Mouse (Mus musculus): Measurements from ENCODE around the gene Gpr182. TPM values are rescaled to one million over a fixed set of nuclear protein-coding genes. Genes with fewer than 3 reads are reported as not detected.

The Gpr182 gene
- total and polyA plus RNA-seq, 3 experiments = 0.04 to 0.58 TPM; not detected in 1

- H3K4me3 ChIP-seq (ENCODE audit: control insufficient read depth in 1 of 2, insufficient read depth in 1 of 2, low read depth in 2 of 2, low read length in 2 of 2) = no peak overlapping the region
- peaks cover 0 to 7% of the 10 kb centered on the region in 2 experiments; a peak in 3 of 4 replicates for H3K4me1 ChIP-seq (ENCODE audit: control insufficient read depth in 1 of 2, insufficient read depth in 2 of 2, low read length in 2 of 2)
- H3K9me3 ChIP-seq (replicated peaks; ENCODE audit: insufficient read depth, low read length) = no peaks in the 10 kb centered on the region
- TF ChIP-seq MAX (IDR thresholded peaks at IDR 0.05; ENCODE audit: low read length) = no peak
- no peak for TF ChIP-seq USF2 (IDR thresholded peaks at IDR 0.05; ENCODE audit: borderline replicate concordance in 1 of 2, insufficient read depth in 1 of 2, low read depth in 1 of 2, low read length in 2 of 2)
- TF ChIP-seq MEF2A (IDR thresholded peaks at IDR 0.05; ENCODE audit: extremely low read depth, insufficient replicate concordance, low read depth, low read length, poor library complexity, severe bottlenecking) = no peak
- TF ChIP-seq ZNF384 (IDR thresholded peaks at IDR 0.05; ENCODE audit: low read depth, low read length) = no peak
- no peak for TF ChIP-seq ZC3H11A (IDR thresholded peaks at IDR 0.05; ENCODE audit: low read depth, low read length)
- TF ChIP-seq MYC (IDR thresholded peaks at IDR 0.05; ENCODE audit: low read depth, low read length) = no peak
- no peak for DNase-seq (ENCODE audit: low read depth, low spot score)
- no peaks in the 10 kb centered on the region for H3K79me2 ChIP-seq (ENCODE audit: control insufficient read depth, insufficient read depth, low read length, poor library complexity)
- no peaks in the 10 kb centered on the region for H3K27me3 ChIP-seq (ENCODE audit: control insufficient read depth in 1 of 2, insufficient read depth in 2 of 2, low read length in 2 of 2)
- H3K27ac ChIP-seq (ENCODE audit: control insufficient read depth, low read depth, low read length) = no peak overlapping the region
- H3K36me3 ChIP-seq (ENCODE audit: control insufficient read depth in 1 of 2, insufficient read depth in 2 of 2, low read length in 2 of 2) = no peaks in the 10 kb centered on the region
- no peak overlapping the region for H3K9ac ChIP-seq (ENCODE audit: control insufficient read depth, low read depth, low read length, poor library complexity, severe bottlenecking)
These were observed 43.8 kb downstream of the Gpr182 start for GRCm38 (mm10) chr10:127707721-127708120.

GRCm38 (mm10) chr10:127705783-127706182, 45.7 kb downstream of the Gpr182 start:
- TF ChIP-seq MYB (IDR thresholded peaks at IDR 0.05; ENCODE audit: low read depth, low read length) = no peak
- TF ChIP-seq EP300 (IDR thresholded peaks at IDR 0.05; ENCODE audit: low read depth in 1 of 2, low read length in 2 of 2) = peak in 1 of 2 experiments; percentile 61; a peak in 2 of 4 replicates
- TF ChIP-seq TCF12 (IDR thresholded peaks at IDR 0.05; ENCODE audit: low read depth, low read length) = 0 out of 2 replicates have a peak, but pooled peaks have one; percentile 24
- peak; percentile 53 for TF ChIP-seq GATA1 (IDR thresholded peaks at IDR 0.05; ENCODE audit: low read depth, low read length)
- TF ChIP-seq TAL1 (IDR thresholded peaks at IDR 0.05; ENCODE audit: low read length) = peak; percentile 91
- no peak overlapping the region for H3K9ac ChIP-seq (ENCODE audit: control insufficient read depth, low read depth, low read length, poor library complexity, severe bottlenecking)
- H3K36me3 ChIP-seq (ENCODE audit: control insufficient read depth in 1 of 2, insufficient read depth in 2 of 2, low read length in 2 of 2) = no peaks in the 10 kb centered on the region
- H3K79me2 ChIP-seq (ENCODE audit: control insufficient read depth, insufficient read depth, low read length, poor library complexity) = no peaks in the 10 kb centered on the region
- no peaks in the 10 kb centered on the region for H3K27me3 ChIP-seq (ENCODE audit: control insufficient read depth in 1 of 2, insufficient read depth in 2 of 2, low read length in 2 of 2)
- DNase-seq (ENCODE audit: low read depth, low spot score) = peak; percentile 32
- peaks cover 0 to 7% of the 10 kb centered on the region in 2 experiments; a peak in 3 of 4 replicates for H3K4me1 ChIP-seq (ENCODE audit: control insufficient read depth in 1 of 2, insufficient read depth in 2 of 2, low read length in 2 of 2)
- no peaks in the 10 kb centered on the region for H3K9me3 ChIP-seq (replicated peaks; ENCODE audit: insufficient read depth, low read length)
- no peak overlapping the region for H3K4me3 ChIP-seq (ENCODE audit: control insufficient read depth in 1 of 2, insufficient read depth in 1 of 2, low read depth in 2 of 2, low read length in 2 of 2)
- no peak overlapping the region for H3K27ac ChIP-seq (ENCODE audit: control insufficient read depth, low read depth, low read length)

GRCm38 (mm10) chr10:127704766-127705220, 46.7 kb downstream of the Gpr182 start, which contains the start of gene Myo1a:
Gene Myo1a (plus strand): TSS chr10:127705170.
- no peak within 1 kb of the TSS for H3K4me3 ChIP-seq (ENCODE audit: control insufficient read depth in 1 of 2, insufficient read depth in 1 of 2, low read depth in 2 of 2, low read length in 2 of 2)
- no peaks in the 10 kb centered on the region for H3K27me3 ChIP-seq (ENCODE audit: control insufficient read depth in 1 of 2, insufficient read depth in 2 of 2, low read length in 2 of 2)
- no peak within 1 kb of the TSS for H3K27ac ChIP-seq (ENCODE audit: control insufficient read depth, low read depth, low read length)
- H3K9me3 ChIP-seq (replicated peaks; ENCODE audit: insufficient read depth, low read length) = no peaks in the 10 kb centered on the region
- peak; percentile 33 to 57 (median 49); a peak in 5 of 6 replicates for TF ChIP-seq CTCF (IDR thresholded peaks at IDR 0.05 in 2 of 3, conservative IDR thresholded peaks at IDR 0.05 in 1 of 3; ENCODE audit: control insufficient read depth in 1 of 3, insufficient read depth in 1 of 3, low read depth in 2 of 3, low read length in 3 of 3, poor library complexity in 1 of 3, severe bottlenecking in 1 of 3)
- no peak for TF ChIP-seq GATA1 (IDR thresholded peaks at IDR 0.05; ENCODE audit: low read depth, low read length)
- no peaks in the 10 kb centered on the region for H3K36me3 ChIP-seq (ENCODE audit: control insufficient read depth in 1 of 2, insufficient read depth in 2 of 2, low read length in 2 of 2)
- peaks cover 0 to 7% of the 10 kb centered on the region in 2 experiments; a peak in 3 of 4 replicates for H3K4me1 ChIP-seq (ENCODE audit: control insufficient read depth in 1 of 2, insufficient read depth in 2 of 2, low read length in 2 of 2)
- H3K79me2 ChIP-seq (ENCODE audit: control insufficient read depth, insufficient read depth, low read length, poor library complexity) = no peaks in the 10 kb centered on the region
- no peak for DNase-seq (ENCODE audit: low read depth, low spot score)
- no peak within 1 kb of the TSS for H3K9ac ChIP-seq (ENCODE audit: control insufficient read depth, low read depth, low read length, poor library complexity, severe bottlenecking)

Data from MEL (cell line).